Mouse (Mus musculus) erythroblast, adult 5-6 weeks (primary cell): ENCODE measurements around the gene Plvap. TPM values are rescaled to one million over a fixed set of nuclear protein-coding genes. Genes with fewer than 3 reads are reported as not detected.

ENCODE experiments used
- ATAC-seq: replicated peaks from 2 replicates; pipeline ENCODE4 v1.8.0; 2016; ENCODE audit warnings: moderate number of reproducible peaks, mild to moderate bottlenecking, moderate TSS enrichment, inconsistent platforms; ENCODE audit not compliant: poor library complexity, low FRiP score, severe bottlenecking
- total RNA-seq, 2 experiments: library from RNA; stranded (forward) in 1 of 2; stranded (reverse) in 1 of 2; fragments of 150-400 nt in 1 of 2; fragments of 200-764, 138-1000 nt in 1 of 2; gene quantifications; 2 replicates each; pipeline versions ENCODE4 v1.2.3 to v1.2.4; 2015 to 2017; ENCODE audit warnings: low replicate concordance in 2 of 2

Plvap gene
- total RNA-seq, 2 experiments from 2014 or later, result 0.26 TPM; not detected in 1

GRCm38 (mm10) chr8:71469411-71469810, 42.1 kb downstream of the Plvap start:
- no peak for ATAC-seq

GRCm38 (mm10) chr8:71468916-71469315, 42.6 kb downstream of the Plvap start, which contains the start of gene Dda1:
Dda1 (plus strand) TSS chr8:71469199.
- peak; percentile 80 for ATAC-seq

- no peak for ATAC-seq
Observed at GRCm38 (mm10) chr8:71468001-71468400, 43.6 kb downstream of the Plvap start.

GRCm38 (mm10) chr8:71467201-71467600, 44.4 kb downstream of the Plvap start:
- ATAC-seq, result no peak

- ATAC-seq, result no peak
Observed at GRCm38 (mm10) chr8:71466198-71466597, 45.4 kb downstream of the Plvap start.

- ATAC-seq, result no peak
Observed at GRCm38 (mm10) chr8:71465733-71466132, 45.8 kb downstream of the Plvap start.

GRCm38 (mm10) chr8:71464513-71465500, 46.7 kb downstream of the Plvap start, which contains the start of gene Mrpl34:
Mrpl34 (plus strand) TSS chr8:71464959.
- peak; percentile 72 for ATAC-seq

- peak; percentile 80 for ATAC-seq
Observed at GRCm38 (mm10) chr8:71463188-71464033, 48.1 kb downstream of the Plvap start, which contains the start of gene Abhd8. Abhd8 (minus strand) TSS chr8:71463655.

GRCm38 (mm10) chr8:71462786-71463185, 48.8 kb downstream of the Plvap start:
- no peak for ATAC-seq

- ATAC-seq, result no peak
Observed at GRCm38 (mm10) chr8:71462191-71462590, 49.4 kb downstream of the Plvap start.

GRCm38 (mm10) chr8:71461152-71461840, 50.3 kb downstream of the Plvap start:
- ATAC-seq, result no peak

- no peak for ATAC-seq
Observed at GRCm38 (mm10) chr8:71460716-71461115, 50.8 kb downstream of the Plvap start.

GRCm38 (mm10) chr8:71457659-71458270, 53.8 kb downstream of the Plvap start:
- ATAC-seq, result no peak

GRCm38 (mm10) chr8:71456906-71457305, 54.6 kb downstream of the Plvap start:
- ATAC-seq, result peak; percentile 67

- ATAC-seq, result no peak
Observed at GRCm38 (mm10) chr8:71454668-71455067, 56.9 kb downstream of the Plvap start.

- ATAC-seq, result no peak
Observed at GRCm38 (mm10) chr8:71452669-71453068, 58.9 kb downstream of the Plvap start.

GRCm38 (mm10) chr8:71451777-71452176, 59.8 kb downstream of the Plvap start:
- ATAC-seq, result no peak

GRCm38 (mm10) chr8:71451337-71451736, 60.2 kb downstream of the Plvap start:
- ATAC-seq, result no peak
